Mouse (Mus musculus): ENCODE data around the gene Arhgap9.

Gene Arhgap9

DNA sequence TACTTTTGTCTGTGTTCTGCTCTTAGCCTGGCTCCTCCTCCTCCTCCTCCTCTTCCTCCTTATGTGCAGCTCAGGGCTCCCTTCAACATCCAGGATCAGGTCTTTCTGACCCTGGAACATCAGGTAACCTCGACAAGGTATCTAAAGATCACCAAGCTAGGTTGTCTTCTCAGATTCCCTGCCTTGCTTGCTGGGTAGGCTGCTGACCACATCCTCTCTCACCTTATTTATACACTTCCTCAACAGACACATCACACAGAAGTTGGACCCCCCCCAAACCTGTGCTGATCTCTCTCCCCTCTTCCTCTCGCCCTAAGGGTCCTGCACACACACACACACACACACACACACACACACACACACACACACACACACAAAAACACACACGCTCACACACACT, at the start of gene Arhgap9:
Gene Arhgap9, plus strand, starts transcription at position 344 of the 400 bp plus-strand sequence.
- no peak for ATAC-seq (ENCODE audit: low TSS enrichment)

- ATAC-seq (ENCODE audit: low TSS enrichment) = no peak
These were observed 49.4 kb upstream of the Arhgap9 start for GRCm38 (mm10) chr10:127272371-127272770.

DNA sequence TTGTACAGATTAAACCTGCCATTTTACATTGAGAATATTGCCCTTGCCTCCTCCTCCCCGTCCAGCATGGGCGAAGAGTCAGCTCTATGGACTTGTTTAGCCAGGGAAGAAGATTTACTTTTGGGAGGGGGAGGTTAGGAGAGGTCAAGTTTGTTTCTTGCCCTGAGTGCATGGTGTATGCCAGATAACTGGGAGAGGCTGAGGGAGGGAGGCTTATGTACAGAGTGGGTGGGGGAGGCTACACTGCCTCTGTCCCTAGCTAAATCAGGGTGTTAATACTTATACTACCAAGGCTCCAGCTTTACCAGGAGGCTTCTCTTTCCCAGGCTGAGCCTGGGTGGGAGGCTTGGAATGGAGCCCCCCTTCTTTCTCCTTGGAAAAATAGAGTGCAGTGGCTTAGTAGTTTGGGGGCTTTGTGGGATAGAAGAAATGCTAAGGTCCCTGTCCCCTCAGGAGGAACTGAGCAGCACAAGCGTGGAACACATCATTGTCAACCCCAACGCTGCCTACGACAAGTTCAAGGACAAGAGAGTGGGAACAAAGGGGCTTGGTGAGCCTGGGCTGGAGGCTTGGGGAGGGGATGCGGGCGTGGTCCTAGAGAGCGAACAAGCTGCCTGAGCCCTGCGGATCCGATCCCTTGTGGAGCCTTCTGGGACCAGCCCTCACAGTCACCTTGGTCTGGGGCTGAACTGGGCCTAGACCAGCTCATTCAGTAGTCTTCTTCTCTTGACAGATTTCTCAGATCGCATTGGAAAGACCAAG, 47.3 kb upstream of the Arhgap9 start:
- ATAC-seq (ENCODE audit: low TSS enrichment) = no peak

DNA sequence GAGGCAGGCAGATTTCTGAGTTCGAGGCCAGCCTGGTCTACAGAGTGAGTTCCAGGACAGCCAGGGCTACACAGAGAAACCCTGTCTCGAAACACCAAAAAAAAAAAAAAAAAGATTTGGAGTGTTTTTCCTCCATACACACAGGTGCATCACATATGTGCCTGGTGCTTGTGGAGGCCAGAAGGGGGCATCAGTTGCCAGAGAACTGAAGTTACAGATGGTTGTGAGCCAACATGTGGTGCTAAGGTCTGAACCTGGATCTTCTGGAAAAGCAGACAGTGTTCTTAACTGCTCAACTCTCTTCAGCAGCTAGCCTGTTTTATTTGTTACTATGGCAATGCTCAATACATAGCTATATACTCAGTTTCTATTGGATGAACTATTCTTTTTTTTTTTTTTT, 42.0 kb upstream of the Arhgap9 start:
- no peak for ATAC-seq (ENCODE audit: low TSS enrichment)

DNA sequence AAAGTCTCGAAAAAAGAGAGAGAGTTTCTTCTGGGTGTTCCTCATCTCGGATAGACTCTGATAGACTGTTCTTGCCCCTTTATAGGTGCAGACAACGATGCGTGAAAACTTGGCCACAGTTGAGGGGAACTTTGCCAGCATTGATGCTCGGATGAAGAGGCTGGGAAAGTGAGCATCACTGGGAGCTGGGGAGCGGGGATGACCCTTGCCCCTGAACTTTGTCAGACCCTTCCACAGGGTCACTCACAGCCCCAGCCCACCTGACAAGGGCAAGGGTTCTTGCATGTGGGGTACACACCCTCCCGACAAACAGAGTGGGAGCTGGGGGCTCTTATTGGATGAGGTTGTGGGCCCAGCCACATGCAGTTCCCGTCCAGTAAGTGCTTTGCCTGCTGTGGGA, 40.4 kb upstream of the Arhgap9 start:
- ATAC-seq (ENCODE audit: low TSS enrichment) = no peak

DNA sequence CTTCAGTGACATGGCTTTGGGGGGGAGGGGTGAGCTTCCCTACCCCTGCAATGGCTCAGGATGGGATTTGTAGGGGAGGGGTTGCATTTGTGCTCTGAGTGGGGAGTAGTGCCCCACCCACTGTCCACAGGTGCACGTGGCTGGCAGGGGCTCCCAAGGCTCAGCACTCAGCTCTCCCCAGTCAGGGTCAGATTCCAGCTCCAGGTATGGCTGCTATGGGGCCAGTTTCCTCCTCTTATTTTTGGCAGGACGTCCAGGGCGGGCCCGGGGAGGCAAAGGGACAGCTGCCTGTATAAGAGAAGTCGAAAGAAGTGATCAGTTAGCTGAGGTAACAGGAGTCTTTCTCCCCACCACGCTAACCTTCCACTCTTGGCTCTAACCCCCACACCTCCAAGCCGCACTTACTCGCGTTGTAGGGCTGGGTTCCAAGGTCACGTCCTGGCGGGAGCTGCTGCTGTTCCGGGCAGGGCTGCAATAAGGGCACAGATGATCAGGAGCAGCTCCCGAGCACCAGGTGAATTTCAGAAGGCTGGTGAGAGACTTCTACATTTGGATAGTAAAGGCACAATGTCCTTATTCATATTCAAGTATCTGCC, 39.0 kb upstream of the Arhgap9 start:
- no peak for ATAC-seq (ENCODE audit: low TSS enrichment)

DNA sequence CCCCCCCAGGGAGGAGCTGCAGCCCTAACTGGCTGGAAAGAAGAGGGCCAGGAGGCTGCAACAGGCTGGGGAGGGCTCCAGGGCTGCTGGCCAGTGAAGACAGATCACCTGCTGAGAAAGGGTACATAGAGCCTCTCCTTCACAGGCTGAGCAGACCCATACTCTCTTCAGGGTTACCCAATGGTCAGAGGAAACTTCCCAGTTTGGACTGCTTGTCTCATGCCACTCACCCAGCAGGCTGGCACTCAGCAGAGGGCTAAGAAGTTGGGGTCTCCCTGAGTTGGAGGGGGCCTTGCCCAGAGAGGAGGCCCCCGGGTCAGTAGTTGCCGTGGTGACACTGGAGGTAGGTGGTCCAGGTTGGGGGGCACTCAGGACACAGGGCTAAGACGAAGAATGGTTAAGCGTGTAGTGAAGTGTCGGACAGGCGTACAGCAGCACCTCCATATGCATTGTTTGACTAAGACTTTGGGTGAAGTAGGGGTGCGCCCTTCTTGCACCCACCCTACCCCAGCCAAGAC, 37.6 kb upstream of the Arhgap9 start:
- no peak for ATAC-seq (ENCODE audit: low TSS enrichment)

GRCm38 (mm10) chr10:127284724-127285500, 36.9 kb upstream of the Arhgap9 start:
- no peak for ATAC-seq (ENCODE audit: low TSS enrichment)

- no peak for ATAC-seq (ENCODE audit: low TSS enrichment)
These were observed 36.1 kb upstream of the Arhgap9 start for GRCm38 (mm10) chr10:127285644-127286043.

DNA sequence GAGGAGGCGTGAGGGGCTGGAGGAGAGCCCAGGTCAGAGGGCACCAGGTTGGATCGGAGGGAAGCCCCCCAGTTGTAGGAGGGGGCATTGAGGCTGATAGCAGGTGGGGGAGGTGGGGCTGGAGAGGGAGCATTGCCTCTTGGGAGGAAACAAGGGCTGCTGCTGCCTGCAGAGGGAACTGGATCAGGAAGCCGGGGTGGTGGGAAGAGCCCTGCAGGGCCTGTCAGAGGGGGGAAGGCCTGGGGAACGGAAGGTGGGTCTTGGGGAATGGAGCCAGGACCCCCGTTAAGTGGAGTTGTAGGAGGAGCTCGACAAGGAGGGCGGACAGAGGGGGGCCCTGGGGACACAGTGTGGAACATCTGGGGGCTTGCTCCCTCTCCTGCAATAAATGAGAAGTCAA, 35.6 kb upstream of the Arhgap9 start:
- no peak for ATAC-seq (ENCODE audit: low TSS enrichment)

DNA sequence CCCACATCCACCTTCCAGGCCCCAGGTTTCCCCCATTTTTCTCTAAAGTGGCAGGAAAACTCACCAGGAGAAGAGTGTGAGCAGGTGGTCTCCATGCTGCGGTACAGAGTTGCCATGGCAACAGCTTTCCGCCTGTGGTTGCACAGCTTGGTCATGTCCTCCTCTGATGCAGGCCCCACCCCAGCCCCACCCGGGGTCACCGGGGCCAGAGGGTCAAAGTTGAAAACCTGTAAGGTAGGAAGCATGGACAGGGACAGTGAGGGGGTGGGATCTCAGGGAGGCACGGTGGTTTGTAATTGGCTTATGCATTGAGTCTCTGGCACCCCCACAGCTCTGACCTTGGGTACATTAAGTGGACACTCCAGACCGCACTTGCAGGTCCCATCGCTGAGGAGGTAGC, 35.0 kb upstream of the Arhgap9 start:
- ATAC-seq (ENCODE audit: low TSS enrichment) = no peak

DNA sequence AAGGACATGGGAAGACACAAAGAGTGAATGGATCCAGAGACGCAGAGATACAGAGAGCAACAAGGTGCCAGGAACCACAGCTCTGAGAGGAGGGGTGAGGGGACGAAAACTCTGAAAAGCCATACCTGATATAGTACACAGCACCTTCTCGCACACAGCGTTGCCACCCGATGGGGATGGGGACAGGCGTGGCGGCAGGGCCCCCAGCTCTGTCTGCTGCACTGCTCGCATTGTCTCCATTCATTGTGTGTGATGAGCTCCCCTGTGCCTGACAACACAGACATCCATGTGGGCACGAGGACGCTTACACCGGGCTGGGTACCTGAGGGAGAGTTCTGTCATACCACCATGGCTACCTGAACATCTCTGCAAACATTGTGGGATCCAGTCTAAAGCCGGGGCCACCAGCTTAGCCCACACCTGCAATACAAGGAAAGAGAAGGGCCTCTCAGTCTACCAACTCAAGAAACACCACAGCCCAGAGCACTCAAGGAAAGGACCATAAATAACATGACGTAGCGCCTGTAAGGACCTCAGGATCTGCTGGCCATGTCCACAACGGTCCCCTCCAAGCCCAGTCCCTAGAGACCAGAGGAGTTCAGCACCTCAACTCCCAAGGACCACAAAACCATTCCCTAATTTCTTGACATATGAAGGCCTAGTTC, 34.4 kb upstream of the Arhgap9 start:
- no peak for ATAC-seq (ENCODE audit: low TSS enrichment)

DNA sequence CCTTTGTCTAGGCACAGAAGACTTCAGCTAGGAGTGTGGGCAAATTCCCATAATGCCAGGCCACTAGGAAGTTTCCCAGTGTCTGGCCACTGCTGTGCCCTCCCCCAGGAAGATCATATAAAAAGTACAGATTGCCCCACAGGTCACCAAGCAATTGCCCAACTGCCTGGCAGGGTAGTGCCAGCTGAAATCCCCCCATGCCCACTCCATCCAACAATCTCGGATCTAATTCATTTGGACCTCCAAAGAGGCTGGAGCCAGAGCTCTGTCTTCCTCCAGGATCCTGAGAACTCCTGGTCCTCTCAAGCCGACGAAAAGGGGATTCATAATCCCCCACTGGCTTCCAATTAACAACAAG, 33.8 kb upstream of the Arhgap9 start:
- no peak for ATAC-seq (ENCODE audit: low TSS enrichment)

- no peak for ATAC-seq (ENCODE audit: low TSS enrichment)
These were observed 33.4 kb upstream of the Arhgap9 start for GRCm38 (mm10) chr10:127288328-127288799.

- 0 out of 2 replicates have a peak, but pooled peaks have one; percentile 3 for ATAC-seq (ENCODE audit: low TSS enrichment)
These were observed 32.8 kb upstream of the Arhgap9 start, which contains the start of gene Mbd6 for GRCm38 (mm10) chr10:127288800-127289572. Gene Mbd6 (minus strand): TSS chr10:127289018.

- peak; percentile 7; the same call in 1 of the 2 replicates for ATAC-seq (ENCODE audit: low TSS enrichment)
These were observed 32.1 kb upstream of the Arhgap9 start for GRCm38 (mm10) chr10:127289573-127290191.

- ATAC-seq (ENCODE audit: low TSS enrichment) = peak; percentile 76
These were observed 31.3 kb upstream of the Arhgap9 start for GRCm38 (mm10) chr10:127290307-127290929.

- peak; percentile 17 for ATAC-seq (ENCODE audit: low TSS enrichment)
These were observed 30.6 kb upstream of the Arhgap9 start for GRCm38 (mm10) chr10:127290930-127291880.
